Mouse (Mus musculus) neural tube, embryonic 13.5 days (tissue): Measurements from ENCODE around the gene Ccdc3. TPM values are rescaled to one million over a fixed set of nuclear protein-coding genes. Genes with fewer than 3 reads are reported as not detected.

Experiments
- ATAC-seq: fragments of 200-750 bp; cut with Nextera tagmentation; 2 replicates; pipeline ENCODE4 v1.8.0; 2017; ENCODE audit warnings: low read depth, mild to moderate bottlenecking, moderate TSS enrichment, moderate library complexity
- H3K27ac ChIP-seq: fragments of 300-500 bp; sonication (generic); replicated peaks from 2 replicates; pipeline ENCODE4 v1.5.1; 2015; ENCODE audit warnings: moderate library complexity, mild to moderate bottlenecking, inconsistent platforms
- H3K27me3 ChIP-seq: fragments of 300-500 bp; sonication (generic); 2 replicates; pipeline ENCODE4 v1.6.1; 2015; ENCODE audit warnings: mild to moderate bottlenecking, inconsistent platforms
- H3K36me3 ChIP-seq: fragments of 300-500 bp; sonication (generic); 2 replicates; pipeline ENCODE4 v1.6.1; 2015; ENCODE audit warnings: mild to moderate bottlenecking, inconsistent platforms
- H3K4me1 ChIP-seq: fragments of 300-500 bp; sonication (generic); replicated peaks from 2 replicates; pipeline ENCODE4 v1.6.1; 2015; ENCODE audit warnings: inconsistent platforms
- H3K4me2 ChIP-seq: fragments of 300-500 bp; sonication (generic); 2 replicates; pipeline ENCODE4 v1.6.1; 2015; ENCODE audit warnings: inconsistent platforms, mild to moderate bottlenecking, moderate library complexity
- H3K4me3 ChIP-seq: fragments of 300-500 bp; sonication (generic); 2 replicates; pipeline ENCODE4 v1.5.1; 2015; ENCODE audit warnings: mild to moderate bottlenecking, inconsistent platforms
- H3K9ac ChIP-seq: fragments of 300-500 bp; sonication (generic); 2 replicates; pipeline ENCODE4 v1.6.1; 2015; ENCODE audit warnings: moderate library complexity, mild to moderate bottlenecking, inconsistent platforms
- H3K9me3 ChIP-seq: fragments of 300-500 bp; sonication (generic); 2 replicates; pipeline ENCODE4 v1.6.1; 2016; ENCODE audit warnings: inconsistent platforms
- WGBS: fragments of 180-500 bp; shearing (Covaris S2); methylation state at CpG from one replicate; pipeline ENCODE4 v1.1.7; 2015; 5-methylcytosine and 5-hydroxymethylcytosine counted together
- polyA plus RNA-seq: library from polyadenylated mRNA; unstranded; fragments of >200 nt; fragmentation: Nextera tagmentation; extraction: Ambion mirVana; gene quantifications from 2 replicates; pipeline ENCODE4 v1.2.1, GENCODE M21; 2015

Ccdc3 gene
- polyA plus RNA-seq, 1 experiment from 2014 or later: 11.7 TPM

GRCm38 (mm10) chr2:5161908-5162674 lies 24.5 kb downstream of the Ccdc3 start:
- Histone ChIP-seq H3K4me3 (no peak overlapping the region), H3K36me3 (no peaks in the 10 kb centered on the region), H3K4me2 (no peak overlapping the region), H3K27me3 (no peaks in the 10 kb centered on the region), H3K4me1 (peaks cover 10% of the 10 kb centered on the region; the same call in 1 of the 2 replicates), H3K27ac (no peak overlapping the region), H3K9ac (no peak overlapping the region), H3K9me3 (no peaks in the 10 kb centered on the region)
- no peak for ATAC-seq
- 82% methylated on average over 3 of the region's 3 CpGs for WGBS

DNA sequence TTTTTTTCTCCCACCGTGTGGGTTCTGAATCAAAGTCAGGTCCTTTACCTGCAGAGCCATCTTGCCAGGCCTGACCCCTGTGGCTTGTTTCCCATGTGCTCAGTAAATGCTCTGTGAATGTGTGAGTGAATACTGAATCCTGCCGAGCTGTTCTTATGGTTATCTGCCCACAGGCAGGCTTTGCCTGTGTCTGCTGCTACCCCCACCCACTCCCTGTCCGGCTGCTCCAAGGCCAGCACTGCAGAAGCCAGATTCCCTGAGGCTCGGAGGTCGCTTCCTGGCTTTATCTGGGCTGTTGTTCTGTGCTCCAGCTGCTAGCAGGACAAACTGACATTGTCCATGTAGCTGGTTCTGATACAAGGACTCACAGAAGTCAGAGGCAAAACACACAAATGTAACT lies 25.2 kb downstream of the Ccdc3 start:
- H3K9me3 ChIP-seq: no peaks in the 10 kb centered on the region
- H3K9ac ChIP-seq: no peak overlapping the region
- no peak overlapping the region for H3K27ac ChIP-seq
- 52% methylated on average over 5 of the region's 5 CpGs for WGBS
- H3K4me2 ChIP-seq: no peak overlapping the region
- no peak overlapping the region for H3K4me3 ChIP-seq
- no peak for ATAC-seq
- 0 out of 2 replicates have a peak, but pooled peaks cover 5% of the 10 kb centered on the region for H3K4me1 ChIP-seq
- no peaks in the 10 kb centered on the region for H3K27me3 ChIP-seq
- H3K36me3 ChIP-seq: no peaks in the 10 kb centered on the region

DNA sequence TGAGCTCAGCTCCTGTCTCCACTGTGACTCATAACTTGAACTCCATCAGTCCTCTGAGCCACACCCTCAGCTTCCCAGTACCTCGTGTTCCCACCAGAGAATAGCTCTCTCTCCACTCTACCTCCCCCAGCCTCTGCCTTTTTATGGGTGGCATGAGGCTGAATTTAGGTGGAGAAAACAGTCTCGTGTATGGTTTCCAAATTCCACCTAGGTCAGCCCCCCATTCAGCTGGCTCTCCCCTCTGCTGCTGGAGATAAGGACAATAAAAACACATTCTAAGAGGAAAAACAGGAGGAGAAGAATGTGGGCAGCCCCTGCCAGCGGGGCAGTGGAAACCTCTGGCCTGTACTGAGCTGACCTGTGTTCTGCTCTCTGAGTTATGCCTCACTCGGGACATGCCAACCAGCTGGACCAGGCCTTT lies 28.4 kb downstream of the Ccdc3 start:
- 54% methylated on average over 4 of the region's 4 CpGs for WGBS
- H3K4me3 ChIP-seq: no peak overlapping the region
- no peaks in the 10 kb centered on the region for H3K4me1 ChIP-seq
- H3K36me3 ChIP-seq: no peaks in the 10 kb centered on the region
- no peaks in the 10 kb centered on the region for H3K27me3 ChIP-seq
- no peak overlapping the region for H3K4me2 ChIP-seq
- no peak overlapping the region for H3K27ac ChIP-seq
- H3K9ac ChIP-seq: no peak overlapping the region
- no peak for ATAC-seq
- H3K9me3 ChIP-seq: no peaks in the 10 kb centered on the region

- no peak overlapping the region for H3K9ac ChIP-seq
- no peaks in the 10 kb centered on the region for H3K27me3 ChIP-seq
- ATAC-seq: no peak
- no peak overlapping the region for H3K4me2 ChIP-seq
- no peak overlapping the region for H3K27ac ChIP-seq
- H3K4me1 ChIP-seq: no peaks in the 10 kb centered on the region
- H3K4me3 ChIP-seq: no peak overlapping the region
- H3K36me3 ChIP-seq: no peaks in the 10 kb centered on the region
- 83% methylated on average over 2 of the region's 2 CpGs for WGBS
- no peaks in the 10 kb centered on the region for H3K9me3 ChIP-seq
These were observed 29.2 kb downstream of the Ccdc3 start for GRCm38 (mm10) chr2:5166796-5167195.

- ATAC-seq: no peak
- Histone ChIP-seq H3K9me3 (no peaks in the 10 kb centered on the region), H3K9ac (no peak overlapping the region), H3K27me3 (no peaks in the 10 kb centered on the region), H3K27ac (no peak overlapping the region), H3K4me1 (no peaks in the 10 kb centered on the region), H3K36me3 (no peaks in the 10 kb centered on the region), H3K4me2 (no peak overlapping the region), H3K4me3 (no peak overlapping the region)
- WGBS: 82% methylated on average over 4 of the region's 4 CpGs
These were observed 33.2 kb downstream of the Ccdc3 start for GRCm38 (mm10) chr2:5170815-5171214.

DNA sequence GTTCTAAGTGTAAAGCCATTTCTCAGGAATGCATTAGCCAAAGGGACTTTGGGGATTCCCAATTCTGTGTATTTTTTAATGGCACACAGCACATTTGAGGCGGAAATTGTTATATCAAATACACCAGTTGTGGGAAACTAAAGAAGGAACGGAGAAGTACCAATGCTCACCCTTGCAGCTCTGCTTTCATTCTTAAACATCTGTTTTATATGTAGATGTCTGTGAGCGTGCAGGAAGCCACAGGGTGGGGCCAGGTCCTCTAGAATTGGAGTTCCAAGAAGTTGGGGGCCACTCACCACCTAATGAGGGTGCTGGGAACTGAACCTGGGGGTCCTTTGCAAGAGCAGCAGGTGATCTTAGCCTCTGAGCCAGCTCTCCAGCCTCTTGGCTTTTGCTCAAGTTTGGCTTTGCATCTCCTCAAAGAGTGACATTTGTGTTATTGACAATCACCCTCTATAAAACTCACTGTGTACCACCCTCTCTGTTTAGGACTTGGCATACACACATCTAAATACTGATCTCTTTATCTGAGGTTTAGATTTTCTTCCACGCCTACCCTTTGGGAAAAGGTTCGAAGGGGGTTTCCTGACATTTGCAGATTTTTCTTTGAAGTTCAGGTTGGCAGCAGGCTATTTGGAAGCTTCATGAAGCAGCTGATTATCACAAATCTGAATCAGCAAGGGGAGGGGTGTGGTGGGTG lies 33.9 kb downstream of the Ccdc3 start:
- no peak for ATAC-seq
- H3K4me2 ChIP-seq: no peak overlapping the region
- no peaks in the 10 kb centered on the region for H3K27me3 ChIP-seq
- no peak overlapping the region for H3K9ac ChIP-seq
- H3K4me3 ChIP-seq: no peak overlapping the region
- no peak overlapping the region for H3K27ac ChIP-seq
- no peaks in the 10 kb centered on the region for H3K36me3 ChIP-seq
- no peaks in the 10 kb centered on the region for H3K4me1 ChIP-seq
- WGBS: 77% methylated on average over 5 of the region's 5 CpGs
- H3K9me3 ChIP-seq: peaks cover 1% of the 10 kb centered on the region; the same call in 1 of the 2 replicates

DNA sequence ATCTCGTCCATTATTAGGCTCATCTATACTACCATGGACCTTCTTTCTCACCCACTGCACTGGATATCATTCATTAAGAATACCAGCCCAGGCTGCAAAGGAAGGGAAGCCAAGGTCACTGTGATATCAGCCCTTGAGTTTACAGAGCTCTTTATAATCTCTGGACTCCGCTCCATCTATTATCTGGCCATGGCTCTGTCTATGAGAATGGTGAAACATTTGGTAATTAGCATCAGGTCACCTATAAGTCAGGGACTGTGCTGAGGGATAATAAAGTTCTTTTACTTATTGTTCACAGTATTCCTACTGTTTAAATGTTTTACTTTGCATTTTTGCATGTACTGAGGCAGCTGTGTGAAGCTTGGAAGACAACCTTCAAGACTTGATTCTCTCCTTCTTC lies 35.2 kb downstream of the Ccdc3 start:
- Histone ChIP-seq H3K4me3 (no peak overlapping the region), H3K27me3 (no peaks in the 10 kb centered on the region), H3K4me2 (no peak overlapping the region), H3K27ac (no peak overlapping the region), H3K9me3 (peaks cover 5% of the 10 kb centered on the region; the same call in 1 of the 2 replicates), H3K9ac (no peak overlapping the region), H3K36me3 (no peaks in the 10 kb centered on the region), H3K4me1 (no peaks in the 10 kb centered on the region)
- WGBS: 88% methylated on average over 2 of the region's 2 CpGs
- no peak for ATAC-seq

DNA sequence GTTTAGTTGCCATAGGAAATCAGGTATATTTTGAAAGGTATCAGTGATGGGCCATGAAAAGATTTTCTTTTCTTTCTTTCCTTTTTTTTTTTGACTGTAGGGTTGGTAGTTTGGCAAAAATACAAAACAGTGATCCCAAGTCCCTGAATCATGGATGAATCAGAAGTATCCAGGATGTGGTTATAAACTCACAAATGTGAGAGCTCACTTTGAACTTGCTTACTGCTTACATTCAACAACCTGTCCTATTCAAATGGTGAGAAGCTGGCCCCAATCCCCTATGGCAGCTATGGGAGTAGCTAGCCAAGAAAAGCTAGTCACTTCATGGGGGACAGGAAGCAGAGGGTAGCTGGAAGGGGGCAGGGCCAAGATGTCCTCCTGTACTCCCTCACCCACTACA lies 37.1 kb downstream of the Ccdc3 start:
- ATAC-seq: no peak
- H3K9me3 ChIP-seq: peaks cover 5% of the 10 kb centered on the region; the same call in 1 of the 2 replicates

DNA sequence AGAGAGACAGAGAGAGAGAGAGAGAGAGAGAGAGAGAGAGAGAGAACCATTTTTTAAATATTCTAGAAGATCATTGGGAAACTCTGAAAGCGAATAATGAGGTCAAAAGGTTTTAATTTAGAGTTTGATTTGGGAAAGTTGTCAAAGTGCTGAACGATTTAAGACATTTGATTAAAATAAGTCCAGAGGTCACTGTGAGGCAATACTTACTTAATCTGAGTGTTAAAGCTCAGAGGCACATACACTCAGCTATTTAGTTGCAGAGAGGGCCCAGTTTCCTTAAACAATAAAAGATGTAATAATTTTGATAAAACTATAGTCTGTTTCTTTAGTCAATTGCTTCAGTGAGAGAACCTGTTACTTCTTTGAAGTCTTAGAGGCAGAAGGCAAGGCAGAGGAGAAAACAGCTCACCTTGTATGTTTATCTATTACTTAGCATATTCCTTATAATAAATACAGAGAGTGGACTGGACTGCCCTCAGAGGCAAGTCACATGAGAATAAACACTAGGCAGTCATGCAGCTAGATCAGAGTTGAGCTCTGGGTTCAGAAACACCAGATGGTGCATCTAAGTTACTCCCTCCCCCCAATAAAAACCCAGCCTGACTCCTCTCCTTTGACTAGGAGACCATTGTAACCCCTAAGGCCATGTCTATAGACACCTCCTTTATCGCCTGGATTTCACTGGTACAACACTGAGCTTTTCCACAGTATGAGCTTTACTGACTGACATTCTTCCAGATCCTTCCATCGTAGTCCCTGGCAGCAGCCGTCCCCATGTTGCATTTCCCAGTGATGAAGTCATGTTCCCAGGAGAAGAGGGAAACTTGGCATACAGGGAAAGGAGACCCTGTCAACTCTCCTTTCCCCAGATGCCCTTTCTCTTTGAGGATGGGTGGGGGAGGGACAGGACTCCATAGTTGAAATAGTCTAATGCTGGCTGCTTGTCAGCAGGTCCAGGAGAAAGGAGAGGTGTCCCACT lies 44.2 kb downstream of the Ccdc3 start:
- Histone ChIP-seq H3K9me3 (peaks cover under 1% of the 10 kb centered on the region; the same call in 1 of the 2 replicates), H3K4me2 (no peak overlapping the region), H3K36me3 (no peaks in the 10 kb centered on the region), H3K27me3 (no peaks in the 10 kb centered on the region), H3K27ac (no peak overlapping the region), H3K4me1 (no peaks in the 10 kb centered on the region), H3K4me3 (no peak overlapping the region), H3K9ac (no peak overlapping the region)
- ATAC-seq: no peak
- WGBS: 69% methylated on average over 5 of the region's 5 CpGs

More for the DNA sequence above, 37.1 kb downstream of the Ccdc3 start:
- Histone ChIP-seq H3K4me1 (no peaks in the 10 kb centered on the region), H3K4me3 (no peak overlapping the region), H3K9ac (no peak overlapping the region), H3K27ac (no peak overlapping the region), H3K27me3 (no peaks in the 10 kb centered on the region), H3K36me3 (no peaks in the 10 kb centered on the region), H3K4me2 (no peak overlapping the region)

DNA sequence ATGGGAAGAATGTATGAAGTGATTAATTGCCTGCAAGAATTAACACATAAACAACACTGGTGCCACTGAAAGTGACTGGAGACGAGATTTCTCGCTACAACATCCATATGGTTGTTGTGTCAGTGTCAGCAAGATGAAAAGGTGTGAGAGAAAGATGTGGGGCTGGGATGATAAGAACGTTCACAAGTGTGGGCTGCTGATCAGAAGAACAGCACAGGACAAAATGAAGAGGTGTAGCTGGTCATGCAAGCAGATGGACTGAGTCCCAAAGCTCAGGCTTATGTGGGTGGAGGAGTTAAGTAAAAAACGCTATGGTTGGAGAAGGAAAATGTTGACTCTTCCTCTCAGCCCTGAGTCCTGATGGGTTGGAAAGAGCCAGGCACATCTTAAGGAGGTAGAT lies 46.6 kb downstream of the Ccdc3 start:
- H3K4me2 ChIP-seq: no peak overlapping the region
- WGBS: 83% methylated on average over 4 of the region's 4 CpGs
- no peak for ATAC-seq
- no peak overlapping the region for H3K27ac ChIP-seq
- no peak overlapping the region for H3K4me3 ChIP-seq
- H3K4me1 ChIP-seq: no peaks in the 10 kb centered on the region
- H3K9me3 ChIP-seq: no peaks in the 10 kb centered on the region
- no peaks in the 10 kb centered on the region for H3K36me3 ChIP-seq
- no peaks in the 10 kb centered on the region for H3K27me3 ChIP-seq
- no peak overlapping the region for H3K9ac ChIP-seq

- Histone ChIP-seq H3K4me3 (no peak overlapping the region), H3K4me2 (no peak overlapping the region), H3K27ac (no peak overlapping the region), H3K36me3 (no peaks in the 10 kb centered on the region), H3K4me1 (no peaks in the 10 kb centered on the region), H3K27me3 (no peaks in the 10 kb centered on the region), H3K9me3 (no peaks in the 10 kb centered on the region), H3K9ac (no peak overlapping the region)
- no peak for ATAC-seq
- 82% methylated on average over 3 of the region's 3 CpGs for WGBS
These were observed 48.1 kb downstream of the Ccdc3 start for GRCm38 (mm10) chr2:5185631-5186030.

DNA sequence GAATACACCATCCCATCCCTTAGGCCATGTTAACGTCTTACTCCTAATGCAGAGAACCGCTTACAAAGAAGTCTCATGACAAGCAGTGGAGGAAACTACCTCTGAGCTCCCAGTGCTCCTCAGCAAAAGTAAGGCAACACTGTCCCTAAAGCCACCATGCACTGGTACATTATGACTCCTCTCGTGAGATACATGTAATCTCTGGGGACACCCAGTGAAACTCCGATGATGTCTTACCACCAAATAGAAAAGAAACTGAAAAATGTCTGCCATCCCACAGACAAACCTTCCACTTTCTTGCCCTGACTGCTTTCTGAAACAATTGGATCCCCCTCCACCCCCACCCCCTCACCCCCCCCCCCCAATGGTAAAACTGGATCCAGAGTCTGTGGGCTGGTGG lies 54.6 kb downstream of the Ccdc3 start:
- 86% methylated on average over 4 of the region's 4 CpGs for WGBS
- H3K36me3 ChIP-seq: no peaks in the 10 kb centered on the region
- H3K27me3 ChIP-seq: no peaks in the 10 kb centered on the region
- no peaks in the 10 kb centered on the region; the same call in 1 of the 2 replicates for H3K4me1 ChIP-seq
- H3K9me3 ChIP-seq: no peaks in the 10 kb centered on the region
- H3K9ac ChIP-seq: no peak overlapping the region
- H3K4me3 ChIP-seq: no peak overlapping the region
- no peak for ATAC-seq
- H3K27ac ChIP-seq: no peak overlapping the region
- H3K4me2 ChIP-seq: no peak overlapping the region
